Mouse (Mus musculus): ENCODE measurements around the gene Ubl3.

GRCm38 (mm10) chr5:148465091-148465490 is 87.5 kb downstream of the Ubl3 start:
- TF ChIP-seq CTCF (IDR thresholded peaks at IDR 0.05; ENCODE audit: extremely low read depth, insufficient read depth, low read length) (no peak), POLR2A (IDR thresholded peaks at IDR 0.05; ENCODE audit: extremely low read depth, insufficient read depth, low read length) (no peak)

Data from cortical plate, adult 2 months (tissue).